8 mouse cellular contexts compared by ENCODE assay signal in genomic region chr2:3335611-3336301, GRCm38 (mm10). TPM values are rescaled to one million over a fixed set of nuclear protein-coding genes. Genes with fewer than 3 reads are reported as not detected.
DNase-seq lines count a peak whose midpoint lies in the region; ATAC-seq lines count a peak whose summit lies in the region.

Gene Acbd7 (plus strand): TSS chr2:3336168.

- no peak within 1 kb of the TSS for H3K27ac ChIP-seq in embryonic facial prominence, embryonic 11.5 days (replicated peaks; ENCODE audit: low read depth, low read length)
- H3K27ac ChIP-seq in heart, embryonic 10.5 days, result no peak within 1 kb of the TSS
- no peak within 1 kb of the TSS for H3K27ac ChIP-seq in kidney, embryonic 15.5 days
- H3K27ac ChIP-seq in liver, embryonic 12.5 days, result no peak within 1 kb of the TSS
- no peak within 1 kb of the TSS for H3K27ac ChIP-seq in stomach, embryonic 14.5 days (ENCODE audit: low read length)

- no peaks in the 10 kb centered on the region; the same call in 1 of the 2 replicates for H3K36me3 ChIP-seq in embryonic facial prominence, embryonic 11.5 days (replicated peaks; ENCODE audit: control insufficient read depth, insufficient read depth, low read depth, low read length)
- H3K36me3 ChIP-seq in heart, embryonic 10.5 days, result no peaks in the 10 kb centered on the region
- H3K36me3 ChIP-seq in kidney, embryonic 15.5 days, result no peaks in the 10 kb centered on the region
- H3K36me3 ChIP-seq in liver, embryonic 12.5 days, result no peaks in the 10 kb centered on the region
- no peaks in the 10 kb centered on the region for H3K36me3 ChIP-seq in stomach, embryonic 14.5 days (ENCODE audit: control insufficient read depth, insufficient read depth, low read length)

- H3K4me1 ChIP-seq in embryonic facial prominence, embryonic 11.5 days (ENCODE audit: control insufficient read depth, insufficient read depth, low read length), result no peaks in the 10 kb centered on the region
- peaks cover 15% of the 10 kb centered on the region for H3K4me1 ChIP-seq in heart, embryonic 10.5 days
- H3K4me1 ChIP-seq in kidney, embryonic 15.5 days, result peaks cover 22% of the 10 kb centered on the region
- peaks cover 26% of the 10 kb centered on the region for H3K4me1 ChIP-seq in liver, embryonic 12.5 days
- H3K4me1 ChIP-seq in stomach, embryonic 14.5 days (ENCODE audit: control insufficient read depth, insufficient read depth, low read length), result peaks cover 12% of the 10 kb centered on the region; the same call in 1 of the 2 replicates

- H3K9ac ChIP-seq in embryonic facial prominence, embryonic 11.5 days (replicated peaks; ENCODE audit: low read length), result no peak within 1 kb of the TSS; the same call in 1 of the 2 replicates
- peak within 1 kb of the TSS; percentile 32; the same call in 1 of the 2 replicates for H3K9ac ChIP-seq in kidney, embryonic 15.5 days
- H3K9ac ChIP-seq in liver, embryonic 12.5 days, result peak within 1 kb of the TSS; percentile 55; the same call in 1 of the 2 replicates
- no peak within 1 kb of the TSS for H3K9ac ChIP-seq in stomach, embryonic 14.5 days (replicated peaks; ENCODE audit: low read depth, low read length)

- WGBS in embryonic facial prominence, embryonic 11.5 days, result 6% methylated on average over 20 of the region's 20 CpGs
- WGBS in heart, embryonic 10.5 days, result 6% methylated on average over 20 of the region's 20 CpGs
- WGBS in kidney, embryonic 15.5 days, result 3% methylated on average over 20 of the region's 20 CpGs
- 4% methylated on average over 20 of the region's 20 CpGs for WGBS in liver, embryonic 12.5 days (ENCODE audit: insufficient replicate concordance)
- 5% methylated on average over 20 of the region's 20 CpGs for WGBS in stomach, embryonic 14.5 days

- H3K9me3 ChIP-seq in embryonic facial prominence, embryonic 11.5 days (replicated peaks; ENCODE audit: control insufficient read depth, low read length), result no peaks in the 10 kb centered on the region
- no peaks in the 10 kb centered on the region for H3K9me3 ChIP-seq in heart, embryonic 10.5 days
- no peaks in the 10 kb centered on the region for H3K9me3 ChIP-seq in kidney, embryonic 15.5 days (replicated peaks)
- no peaks in the 10 kb centered on the region for H3K9me3 ChIP-seq in liver, embryonic 12.5 days (replicated peaks)
- no peaks in the 10 kb centered on the region for H3K9me3 ChIP-seq in stomach, embryonic 14.5 days (ENCODE audit: control insufficient read depth, low read depth, low read length)

- H3K27me3 ChIP-seq in embryonic facial prominence, embryonic 11.5 days (ENCODE audit: control insufficient read depth, insufficient read depth, low read length), result no peaks in the 10 kb centered on the region
- peaks cover 11% of the 10 kb centered on the region; the same call in 1 of the 2 replicates for H3K27me3 ChIP-seq in heart, embryonic 10.5 days (ENCODE audit: insufficient read depth, poor library complexity, severe bottlenecking)
- peaks cover 20% of the 10 kb centered on the region for H3K27me3 ChIP-seq in kidney, embryonic 15.5 days
- H3K27me3 ChIP-seq in liver, embryonic 12.5 days (replicated peaks), result no peaks in the 10 kb centered on the region; the same call in 1 of the 2 replicates
- H3K27me3 ChIP-seq in stomach, embryonic 14.5 days (ENCODE audit: control insufficient read depth, insufficient read depth, low read length), result no peaks in the 10 kb centered on the region

- H3K4me3 ChIP-seq in embryonic facial prominence, embryonic 11.5 days (ENCODE audit: low read depth, low read length), result peak within 1 kb of the TSS; percentile 10; the same call in 1 of the 2 replicates
- peak within 1 kb of the TSS; percentile 55 for H3K4me3 ChIP-seq in heart, embryonic 10.5 days
- H3K4me3 ChIP-seq in kidney, embryonic 15.5 days (replicated peaks), result peak within 1 kb of the TSS; percentile 34
- H3K4me3 ChIP-seq in liver, embryonic 12.5 days, result peak within 1 kb of the TSS; percentile 46
- H3K4me3 ChIP-seq in stomach, embryonic 14.5 days (ENCODE audit: low read depth, low read length), result peak within 1 kb of the TSS; percentile 22

- H3K4me2 ChIP-seq in embryonic facial prominence, embryonic 11.5 days (ENCODE audit: low read depth, low read length), result peak within 1 kb of the TSS; percentile 37
- H3K4me2 ChIP-seq in kidney, embryonic 15.5 days, result peak within 1 kb of the TSS; percentile 65
- H3K4me2 ChIP-seq in liver, embryonic 12.5 days, result peak within 1 kb of the TSS; percentile 75
- peak within 1 kb of the TSS; percentile 40 for H3K4me2 ChIP-seq in stomach, embryonic 14.5 days (replicated peaks; ENCODE audit: low read depth, low read length)

- no peak for ATAC-seq in embryonic facial prominence, embryonic 11.5 days (replicated peaks; ENCODE audit: insufficient number of reproducible peaks, low FRiP score, low TSS enrichment, low read depth)
- peak; percentile 44 for ATAC-seq in kidney, embryonic 15.5 days (replicated peaks; ENCODE audit: low FRiP score)
- ATAC-seq in liver, embryonic 12.5 days, result peak; percentile 73
- ATAC-seq in stomach, embryonic 14.5 days (ENCODE audit: insufficient number of reproducible peaks, insufficient read depth, low FRiP score, low read depth), result peak; percentile 19; the same call in 1 of the 2 replicates

- peak; percentile 71 for DNase-seq in A20 (ENCODE audit: low read depth, low spot score)
- DNase-seq in adrenal gland, postnatal 25 days, result peak; percentile 65
- peak; percentile 67 for DNase-seq in embryonic facial prominence, embryonic 11.5 days (ENCODE audit: low spot score)
- peak; percentile 90 for DNase-seq in heart, embryonic 10.5 days (ENCODE audit: low spot score)
- peak; percentile 34 to 35 for DNase-seq in natural killer cell, adult 2 months (ENCODE audit: low spot score in 2 of 2)

RNA-seq across cellular contexts. Expression of gene Acbd7, which starts in this region (rescaled TPM):
- not detected in 2 replicates for total RNA-seq in adrenal gland, postnatal 25 days (2021)
- polyA plus RNA-seq in embryonic facial prominence, embryonic 11.5 days (2014; fragmentation: Nextera tagmentation; extraction: Ambion mirVana), result 0.43 and 0.74 TPM in 2 replicates
- 0.30 and 0.82 TPM in 2 replicates for polyA plus RNA-seq in heart, embryonic 10.5 days (2016; fragmentation: Nextera tagmentation; extraction: Ambion mirVana)
- 0.65 and 1.0 TPM in 2 replicates for polyA plus RNA-seq in kidney, embryonic 15.5 days (2015; fragmentation: Nextera tagmentation; extraction: Ambion mirVana)
- polyA plus RNA-seq in liver, embryonic 12.5 days (2016; fragmentation: Nextera tagmentation; extraction: Ambion mirVana), result 0.37 and 0.93 TPM in 2 replicates
- 1.1 and 1.4 TPM in 2 replicates for polyA plus RNA-seq in stomach, embryonic 14.5 days (2014; fragmentation: Nextera tagmentation; extraction: Ambion mirVana)

Comparison
In these comparisons a context has a peak if more than half of its experiments do, and no peak if none do; other contexts are left out.
1. Peak in DNase-seq in adrenal gland, postnatal 25 days; RNA of the gene not detected or under 1 TPM.
2. Peak in DNase-seq, H3K4me3 ChIP-seq and H3K4me2 ChIP-seq in embryonic facial prominence, embryonic 11.5 days; RNA of the gene not detected or under 1 TPM.
3. Peak in DNase-seq and H3K4me3 ChIP-seq in heart, embryonic 10.5 days; RNA of the gene not detected or under 1 TPM.
4. Peak in ATAC-seq, H3K4me3 ChIP-seq, H3K9ac ChIP-seq and H3K4me2 ChIP-seq in liver, embryonic 12.5 days; RNA of the gene not detected or under 1 TPM.
5. DNase-seq: peak in every context shown above with its lines; median percentile 90 in heart, embryonic 10.5 days; 71 in A20; 67 in embryonic facial prominence, embryonic 11.5 days; 65 in adrenal gland, postnatal 25 days; 34 in natural killer cell, adult 2 months.